Mouse (Mus musculus) T-helper 1 cell (primary cell): ENCODE results near the gene Rnf187.

ENCODE experiments used
- in situ Hi-C: fragments of 300-600 bp; cut with MboI, MseI; formaldehyde crosslinking; loops from one replicate; pipeline ENCODE4 v1.15.1; 2025; ENCODE audit warnings: high pct_unique_total_duplicates

The Rnf187 gene

GRCm38 (mm10) chr11:58903511-58904409, 35.0 kb downstream of the Rnf187 start, which contains the start of gene Zfp39:
Zfp39 (minus strand) TSS chr11:58904225.
- in situ Hi-C loops = no loop called here

DNA sequence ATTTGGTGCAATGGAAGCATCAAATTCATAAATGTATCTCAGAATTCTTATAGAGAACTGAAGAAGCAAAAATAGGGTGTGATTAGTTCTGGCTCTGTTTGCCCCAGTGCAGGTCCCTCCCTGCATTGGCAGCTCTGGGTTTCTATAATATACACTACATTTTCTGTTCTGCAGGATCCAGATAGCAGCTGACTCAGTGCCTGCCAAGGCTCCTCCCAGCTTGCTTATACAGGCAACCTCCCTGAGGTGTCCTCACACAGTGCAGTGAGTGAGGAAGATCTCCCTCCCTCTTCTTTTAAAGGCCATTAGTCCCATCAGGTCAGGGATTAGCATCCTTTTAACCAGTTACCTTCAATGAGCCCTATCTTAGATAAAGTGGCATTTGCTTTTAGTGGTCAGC, 37.6 kb downstream of the Rnf187 start:
- in situ Hi-C loops = no loop called here

DNA sequence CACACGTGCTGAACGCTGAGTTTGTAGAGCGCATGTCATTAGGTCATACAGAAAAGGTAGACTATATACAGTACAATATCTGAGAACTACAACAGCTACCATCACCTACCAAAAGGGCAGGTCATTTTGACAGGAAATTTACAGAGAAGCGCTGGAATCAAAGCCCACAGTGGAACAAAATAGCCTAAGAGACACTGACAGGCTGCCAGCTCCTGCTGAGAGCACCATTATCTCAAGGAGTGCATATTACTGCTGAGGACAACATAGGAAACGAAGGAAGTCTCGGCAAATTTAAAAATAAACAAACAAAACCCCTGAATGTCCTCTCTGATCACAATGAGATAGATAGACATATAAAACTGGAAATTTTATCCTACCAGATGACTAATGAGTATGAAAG, 41.2 kb downstream of the Rnf187 start:
- in situ Hi-C loops = no loop called here

- in situ Hi-C loops = no loop called here
Measured at GRCm38 (mm10) chr11:58894456-58894855, 44.3 kb downstream of the Rnf187 start.

DNA sequence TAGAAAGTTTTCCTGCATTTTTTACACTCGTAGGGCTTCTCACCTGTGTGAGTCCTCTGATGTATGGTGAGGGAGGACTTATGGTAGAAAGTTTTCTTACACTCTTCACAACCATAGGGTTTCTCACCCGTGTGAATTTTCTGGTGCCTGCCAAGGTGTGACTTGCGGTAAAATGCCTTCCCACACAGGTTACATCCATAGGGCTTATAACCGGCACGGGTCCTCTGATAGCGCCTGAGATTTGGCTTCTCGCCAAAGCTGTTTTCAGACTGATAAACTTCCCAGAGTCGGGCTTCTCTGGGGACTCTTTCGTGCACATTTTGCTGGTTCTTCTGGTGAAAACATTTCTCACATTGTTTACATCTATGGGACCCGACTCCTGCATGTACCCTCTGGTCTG, 48.2 kb downstream of the Rnf187 start:
- in situ Hi-C loops = no loop called here

GRCm38 (mm10) chr11:58883756-58884155, 55.0 kb downstream of the Rnf187 start:
- in situ Hi-C loops = no loop called here
